Mouse (Mus musculus): ENCODE data around the gene Pip4k2b.

Gene Pip4k2b

GRCm38 (mm10) chr11:97694921-97695711 is 49.4 kb downstream of the Pip4k2b start:
- DNase-seq (ENCODE audit: low spot score in 2 of 2): no peak

- DNase-seq (ENCODE audit: low spot score in 2 of 2): no peak
These were observed 50.1 kb downstream of the Pip4k2b start for GRCm38 (mm10) chr11:97694435-97694834.

- DNase-seq (ENCODE audit: low spot score in 2 of 2): peak; percentile 48 to 81
These were observed 54.6 kb downstream of the Pip4k2b start for GRCm38 (mm10) chr11:97689861-97690260.

- no peak for DNase-seq (ENCODE audit: low spot score in 2 of 2)
These were observed 57.4 kb downstream of the Pip4k2b start for GRCm38 (mm10) chr11:97687061-97687460.

- DNase-seq (ENCODE audit: low spot score in 2 of 2): no peak
These were observed 58.1 kb downstream of the Pip4k2b start for GRCm38 (mm10) chr11:97686322-97686908.

GRCm38 (mm10) chr11:97685613-97686321 is 58.7 kb downstream of the Pip4k2b start, which contains the start of gene Cisd3:
TSS of gene Cisd3 (plus strand) at chr11:97685826.
- peak; percentile 88 to 90 for DNase-seq (ENCODE audit: low spot score in 2 of 2)

- DNase-seq (ENCODE audit: low spot score in 2 of 2): no peak
These were observed 59.7 kb downstream of the Pip4k2b start for GRCm38 (mm10) chr11:97684766-97685165.

DNA sequence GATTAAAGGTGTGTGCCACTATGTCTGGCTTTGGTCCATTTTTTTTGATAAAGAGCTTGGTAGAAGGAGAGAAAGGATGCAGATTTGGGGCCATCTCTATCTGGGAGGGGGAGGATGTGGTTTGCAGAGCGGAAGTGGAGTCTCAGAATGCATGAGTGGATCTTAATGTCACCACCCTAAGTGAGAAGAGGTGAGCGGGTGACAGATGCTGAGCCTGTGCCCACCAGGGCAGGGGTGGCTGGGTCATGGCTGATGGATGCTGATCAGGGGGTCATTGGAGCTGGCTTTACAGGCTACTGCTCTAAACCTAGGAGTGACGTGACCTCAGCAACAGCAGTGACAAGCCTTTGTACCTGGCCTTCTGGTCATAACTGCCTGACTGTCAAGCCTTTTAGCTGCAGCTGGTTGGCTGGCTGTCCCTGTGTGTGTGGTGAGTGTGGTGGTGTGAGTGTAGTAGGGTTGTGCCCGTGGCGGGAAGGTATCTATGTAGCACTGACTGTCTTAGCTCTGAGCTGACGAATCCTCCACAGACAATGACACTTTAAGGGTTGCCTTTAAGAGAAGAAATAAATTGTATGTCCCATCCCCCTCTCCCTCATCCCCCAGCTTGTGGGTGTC is 60.3 kb downstream of the Pip4k2b start:
- no peak for DNase-seq (ENCODE audit: low spot score in 2 of 2)

DNA sequence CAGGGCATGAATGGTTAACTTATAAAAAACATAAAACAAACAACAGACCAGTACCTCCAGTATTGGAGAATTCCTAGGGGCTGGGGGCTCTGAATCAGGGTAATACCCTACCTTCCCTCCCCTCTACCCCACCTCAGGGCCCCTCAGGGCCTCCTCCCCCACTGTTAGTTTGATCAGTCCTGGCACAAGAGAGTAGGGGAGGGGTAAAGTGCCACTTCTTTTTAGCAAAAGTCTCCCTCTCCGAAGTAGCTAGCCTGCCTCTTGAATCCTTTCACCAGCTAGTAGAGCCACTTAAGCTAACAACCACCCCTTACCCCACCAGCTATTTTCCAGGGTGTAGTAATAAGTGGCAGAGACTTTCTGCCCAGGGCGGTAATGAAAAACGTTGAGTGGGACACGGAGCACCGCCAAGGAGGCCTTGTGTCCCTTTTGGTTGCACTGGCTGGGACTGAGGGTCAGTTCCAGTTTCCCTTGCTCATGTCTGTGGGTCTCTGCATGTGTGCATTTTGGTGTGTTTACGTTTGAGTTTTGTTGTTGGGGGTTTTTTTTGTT is 61.9 kb downstream of the Pip4k2b start:
- no peak for DNase-seq (ENCODE audit: low spot score in 2 of 2)

- DNase-seq (ENCODE audit: low spot score in 2 of 2): no peak
These were observed 64.1 kb downstream of the Pip4k2b start for GRCm38 (mm10) chr11:97680430-97680829.

DNA sequence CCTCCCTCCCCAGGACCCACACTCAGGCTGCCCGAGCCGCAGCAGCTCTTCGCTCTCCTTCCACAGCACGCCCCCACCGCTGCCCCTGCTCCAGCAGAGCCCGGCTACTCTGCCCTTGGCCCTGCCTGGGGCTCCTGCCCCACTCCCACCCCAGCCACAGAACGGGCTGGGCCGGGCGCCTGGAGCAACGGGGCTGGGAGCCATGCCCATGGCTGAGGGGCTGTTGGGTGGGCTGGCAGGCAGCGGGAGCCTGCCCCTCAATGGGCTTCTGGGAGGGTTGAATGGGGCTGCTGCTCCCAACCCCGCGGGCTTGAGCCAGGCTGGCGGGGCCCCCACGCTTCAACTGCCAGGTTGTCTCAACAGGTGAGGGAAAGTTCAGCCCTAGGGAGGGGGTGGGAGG is 66.2 kb downstream of the Pip4k2b start:
- no peak for DNase-seq (ENCODE audit: low spot score in 2 of 2)

GRCm38 (mm10) chr11:97677842-97678241 is 66.7 kb downstream of the Pip4k2b start:
- no peak for DNase-seq (ENCODE audit: low spot score in 2 of 2)

DNA sequence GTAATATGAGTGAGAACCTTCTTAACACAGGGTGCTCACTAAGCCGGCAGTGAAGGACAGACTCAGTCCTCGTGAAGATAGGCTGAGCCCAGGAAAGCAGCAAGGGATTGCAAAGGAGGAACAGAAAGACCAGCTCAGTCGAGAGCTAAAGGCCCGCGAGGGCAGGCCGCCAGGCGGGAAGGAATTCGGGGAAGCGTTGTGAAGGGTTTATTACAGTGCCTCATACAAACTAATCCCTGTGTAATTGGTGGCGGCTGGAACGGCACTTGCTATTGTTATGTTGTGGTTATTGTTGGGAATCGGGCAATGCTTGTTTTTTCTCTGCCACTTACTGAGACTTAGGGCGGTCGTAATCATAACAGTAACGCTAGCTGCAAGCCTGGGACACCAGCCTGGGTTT is 67.1 kb downstream of the Pip4k2b start:
- no peak for DNase-seq (ENCODE audit: low spot score in 2 of 2)

- no peak for DNase-seq (ENCODE audit: low spot score in 2 of 2)
These were observed 68.3 kb downstream of the Pip4k2b start for GRCm38 (mm10) chr11:97676050-97676754.

DNA sequence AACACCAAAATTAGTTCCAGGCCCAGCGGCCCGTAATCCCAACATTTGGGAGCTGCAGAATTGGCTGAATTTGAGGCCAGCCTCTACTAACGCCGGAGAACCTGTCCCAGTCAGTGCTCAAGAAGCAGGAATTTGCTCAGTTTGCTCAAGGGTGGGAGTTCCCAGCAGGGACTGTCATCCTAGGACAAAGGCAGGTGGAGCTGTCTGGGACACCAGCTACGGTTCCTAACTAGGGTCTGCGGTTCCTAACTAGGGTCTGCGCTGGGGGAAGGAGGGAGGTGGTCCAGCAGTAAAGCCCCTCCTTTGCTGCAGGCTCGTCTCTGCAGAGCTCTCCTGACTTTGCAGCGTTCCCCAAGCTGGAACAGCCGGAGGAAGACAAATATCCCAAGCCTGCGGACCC is 71.4 kb downstream of the Pip4k2b start:
- no peak for DNase-seq (ENCODE audit: low spot score in 2 of 2)

GRCm38 (mm10) chr11:97671177-97671527 is 73.4 kb downstream of the Pip4k2b start:
- DNase-seq (ENCODE audit: low spot score in 2 of 2): no peak

GRCm38 (mm10) chr11:97670234-97671176 is 74.0 kb downstream of the Pip4k2b start:
- DNase-seq (ENCODE audit: low spot score in 2 of 2): no peak

- no peak for DNase-seq (ENCODE audit: low spot score in 2 of 2)
These were observed 74.7 kb downstream of the Pip4k2b start for GRCm38 (mm10) chr11:97669829-97670228.

DNA sequence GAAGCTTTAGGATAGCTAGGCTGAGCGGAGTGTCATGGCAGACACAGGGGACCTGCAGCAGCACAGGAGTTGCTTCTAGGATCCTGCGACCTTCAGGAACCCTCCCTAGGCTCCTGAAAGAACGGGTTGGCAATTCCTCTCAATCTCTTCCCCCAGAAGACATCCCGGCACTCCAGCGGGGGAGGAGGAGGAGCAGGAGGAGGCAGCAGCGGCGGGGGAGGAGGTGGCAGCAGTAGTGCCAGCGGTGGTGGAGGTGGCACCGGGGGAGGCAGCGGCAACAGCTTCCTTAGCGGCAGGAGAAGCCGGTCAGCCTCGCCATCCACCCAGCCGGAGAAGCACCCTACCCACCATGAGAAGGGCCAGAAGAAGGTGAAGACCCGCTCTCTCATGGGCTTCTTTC is 75.2 kb downstream of the Pip4k2b start:
- no peak for DNase-seq (ENCODE audit: low spot score in 2 of 2)

- no peak for DNase-seq (ENCODE audit: low spot score in 2 of 2)
These were observed 76.3 kb downstream of the Pip4k2b start for GRCm38 (mm10) chr11:97668160-97668559.

All from urinary bladder, postnatal 4 days (tissue).